Mouse (Mus musculus) left cerebral cortex, postnatal 4 days (tissue): ENCODE measurements around the gene Trim61. TPM values are rescaled to one million over a fixed set of nuclear protein-coding genes. Genes with fewer than 3 reads are reported as not detected.
A peak's percentile ranks its signal among the peaks of the same experiment; 100 is the strongest.
"Not testable (repeated sequence)": the region's sequence is repeated elsewhere in the genome, so short reads cannot be mapped to it uniquely, and the experiment has no call there.

Experiments
- DNase-seq: peaks from one replicate; pipeline ENCODE4 v3.0.0-alpha.2; 2022
- intact Hi-C: fragments of 180-260 bp; cut with DNase I; formaldehyde crosslinking; loops from one replicate; pipeline ENCODE4 v1.15.1; 2025
- total RNA-seq, 2 experiments: library from RNA; stranded (reverse); gene quantifications; 2 replicates each; pipeline ENCODE4 v1.2.3; 2021

The Trim61 gene
- not detected for total RNA-seq

DNA sequence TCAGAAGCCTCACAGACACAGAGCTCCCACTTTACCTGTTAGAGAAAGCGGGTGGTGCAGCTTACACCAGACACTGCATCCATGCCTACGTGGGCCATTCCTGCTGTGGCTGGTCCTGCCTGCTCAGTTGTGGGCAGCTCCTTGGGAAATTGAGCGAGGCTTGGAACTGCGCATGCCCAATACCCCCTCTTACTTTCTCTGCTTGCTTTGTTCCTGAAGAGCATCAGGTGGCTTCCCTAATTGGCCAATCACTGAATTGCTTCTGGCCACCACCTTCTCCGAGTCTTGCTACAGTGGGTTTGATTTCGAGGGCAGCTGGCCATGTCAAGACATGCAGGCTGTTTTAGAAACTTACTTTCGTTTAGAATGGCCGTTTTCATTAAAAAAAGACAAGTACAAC, at the start of gene Trim61, which contains the start of gene Trim60:
Gene Trim61 (minus strand): TSS at position 101 of the 400 bp plus-strand sequence.
Gene Trim60 (minus strand): TSS at position 162 of the 400 bp plus-strand sequence.
- DNase-seq: no peak
- intact Hi-C loops: no loop called here

DNA sequence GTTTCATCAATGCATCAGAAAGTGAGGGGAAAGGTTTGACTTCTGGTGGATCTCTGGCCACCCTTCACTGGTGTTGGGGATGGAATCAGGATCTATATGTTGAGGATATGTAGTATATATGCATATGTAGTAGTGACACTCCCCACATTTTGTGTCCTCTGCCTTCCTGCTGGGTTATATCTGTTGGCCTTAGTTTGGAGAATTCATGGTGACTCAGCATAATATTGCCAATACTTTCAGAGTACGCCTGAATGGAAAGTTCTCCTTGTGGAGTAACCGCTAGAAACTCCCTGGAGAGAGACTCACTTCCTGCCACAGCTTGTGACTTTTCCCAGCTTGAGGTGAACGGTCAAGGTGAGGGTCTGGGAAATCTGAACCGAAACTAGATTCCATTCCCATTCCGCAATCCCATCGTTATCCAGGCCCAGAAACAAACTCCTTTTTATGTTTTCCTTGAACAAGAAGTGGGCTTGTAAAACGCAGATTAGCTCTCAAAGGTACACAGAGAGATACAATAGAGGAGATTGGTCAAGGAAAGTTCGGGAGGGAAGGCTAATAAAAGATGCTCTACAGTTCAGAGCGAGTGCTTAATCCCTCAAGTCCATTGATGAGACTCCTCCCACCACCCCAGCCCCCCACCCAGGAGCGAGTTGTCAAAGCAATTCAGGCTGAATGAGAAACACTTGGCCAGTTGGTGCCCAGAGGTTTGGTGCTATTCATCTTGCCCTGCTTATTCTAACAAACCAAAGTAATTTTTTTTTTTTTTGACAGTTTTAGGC, 49.6 kb upstream of the Trim61 start:
- intact Hi-C loops: no loop called here
- DNase-seq: no peak

DNA sequence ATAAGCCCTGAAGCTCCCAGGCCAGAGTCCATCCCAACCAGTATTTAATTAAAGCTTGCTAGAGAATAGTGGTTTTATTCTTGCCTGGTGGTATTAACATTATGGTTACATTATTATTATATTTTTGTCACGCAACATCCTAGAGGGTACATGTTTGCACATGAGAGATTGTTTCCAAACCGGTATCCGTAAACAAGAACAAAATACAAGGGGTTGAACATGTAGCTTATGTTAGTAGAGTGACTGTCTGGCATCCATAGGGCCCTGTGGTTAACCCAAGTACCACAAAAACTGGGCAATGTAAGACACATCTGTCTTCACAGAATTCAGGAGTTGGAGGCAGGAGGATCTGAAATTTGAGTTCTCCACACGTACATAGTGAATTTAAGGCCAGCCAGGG, 48.7 kb upstream of the Trim61 start:
- intact Hi-C loops: no loop called here
- no peak for DNase-seq

DNA sequence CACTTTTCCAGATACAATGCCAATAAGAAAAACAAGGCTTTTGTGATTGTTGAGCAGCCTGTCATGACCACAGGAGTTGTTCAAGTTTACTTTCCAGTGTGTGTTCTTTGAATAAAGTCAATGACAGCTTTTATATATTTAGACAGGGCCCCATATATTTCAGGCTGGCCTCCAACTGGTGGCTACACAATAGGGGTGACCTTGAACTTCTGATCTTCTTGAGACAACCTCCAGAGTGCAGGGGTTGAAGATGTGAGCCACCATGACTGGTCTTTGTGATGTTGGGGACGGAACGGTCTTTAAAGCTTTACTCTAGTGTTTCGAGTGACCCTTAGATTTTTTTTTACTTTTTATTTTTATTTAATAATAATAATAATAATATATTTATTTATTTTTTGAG, 47.3 kb upstream of the Trim61 start:
- no peak for DNase-seq
- intact Hi-C loops: no loop called here

DNA sequence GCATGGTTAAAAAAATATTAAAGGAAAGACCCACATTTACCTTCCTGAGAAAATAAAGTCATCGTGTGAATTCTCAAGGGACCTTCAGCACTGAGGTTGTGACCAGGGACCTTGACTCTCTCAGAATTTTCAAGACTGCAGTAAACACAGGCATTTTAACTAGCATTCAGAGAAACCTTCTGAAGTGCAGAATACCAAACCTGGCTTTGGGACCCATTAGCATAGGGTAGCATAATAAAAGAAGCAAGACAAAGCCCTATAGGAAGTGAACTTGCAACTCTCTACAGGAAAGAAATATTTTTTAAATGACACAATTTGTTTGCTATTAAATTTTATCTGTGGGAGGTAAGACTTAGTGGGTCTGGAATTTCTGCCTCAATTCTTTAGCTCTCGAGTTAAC, 45.7 kb upstream of the Trim61 start:
- DNase-seq: no peak
- intact Hi-C loops: no loop called here

DNA sequence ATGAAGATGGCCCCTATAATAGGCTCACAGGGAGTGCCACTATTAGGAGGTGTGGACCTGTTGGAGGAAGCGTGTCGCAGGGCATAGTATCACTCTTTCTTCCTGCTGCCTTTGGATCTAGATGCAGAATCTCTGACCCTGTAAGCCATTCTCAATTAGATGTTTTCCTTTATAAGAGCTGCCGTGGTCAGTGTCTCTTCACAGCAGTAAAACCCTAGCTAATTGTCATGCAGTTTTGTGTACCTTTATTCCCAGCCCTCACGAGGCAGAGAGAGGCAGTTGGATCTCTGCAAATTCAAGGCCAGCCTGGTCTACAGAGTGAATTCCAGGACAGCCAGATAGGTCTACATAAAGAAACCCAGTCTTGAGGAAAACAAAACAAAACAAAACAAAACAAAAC, 43.9 kb upstream of the Trim61 start:
- intact Hi-C loops: no loop called here
- no peak for DNase-seq

DNA sequence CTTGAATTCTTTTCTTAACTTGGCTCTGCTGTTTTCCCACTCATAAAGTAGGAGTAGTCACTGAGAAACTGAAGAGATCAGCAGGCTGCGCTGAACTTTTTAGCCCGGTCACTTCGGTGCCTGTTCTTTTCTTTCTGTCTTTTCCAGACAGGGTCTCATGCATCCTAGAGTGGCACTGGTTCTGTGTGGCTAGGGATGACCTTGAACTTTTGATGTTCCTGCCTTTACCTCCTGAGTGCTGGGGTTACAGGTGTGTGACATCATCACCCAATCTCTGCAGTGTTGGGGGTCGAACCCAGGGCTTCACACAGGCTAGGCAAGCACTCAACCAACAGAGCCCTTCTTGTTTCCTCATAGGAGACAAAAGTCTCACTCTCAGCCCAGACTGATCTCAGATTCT, 38.4 kb upstream of the Trim61 start:
- no peak for DNase-seq
- intact Hi-C loops: no loop called here

DNA sequence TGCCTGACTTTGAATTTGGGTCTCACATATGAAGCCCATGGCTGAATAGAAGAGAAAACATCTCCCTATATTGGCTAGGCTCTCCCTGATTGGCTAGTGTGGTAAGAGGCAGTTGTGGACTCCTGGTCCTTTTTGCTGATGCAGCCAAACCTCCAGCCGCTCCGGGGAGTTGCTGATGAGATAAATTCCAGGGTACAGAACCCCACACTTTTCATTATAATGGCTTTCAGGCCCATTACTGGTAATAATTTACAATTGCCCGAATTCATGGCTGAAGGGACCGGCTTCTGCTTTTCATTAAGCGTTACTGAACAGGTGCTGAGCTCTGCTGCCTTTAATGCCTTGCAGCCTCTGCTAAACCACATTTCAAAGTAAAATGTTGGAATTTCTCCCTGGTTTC, 35.6 kb upstream of the Trim61 start:
- intact Hi-C loops: no loop called here

DNA sequence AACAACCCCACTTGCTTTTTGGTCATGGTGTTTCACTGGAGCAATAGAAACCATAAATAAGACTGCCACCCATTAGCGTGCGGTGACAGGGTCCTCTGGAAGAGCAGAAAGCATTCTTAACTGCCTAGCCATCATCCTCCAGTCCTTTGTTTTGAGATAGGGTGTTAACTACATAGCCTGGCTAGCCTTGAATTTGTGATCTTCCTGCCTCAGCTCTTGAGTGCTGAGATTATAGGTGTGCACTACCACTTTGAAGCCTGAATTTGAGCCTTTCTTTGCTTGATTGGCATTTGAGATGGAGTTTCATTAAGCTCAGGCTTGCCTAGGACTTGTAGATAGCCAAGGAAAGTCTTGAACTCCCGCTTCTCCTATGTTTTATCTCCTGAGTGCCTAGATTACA, 35.2 kb upstream of the Trim61 start:
- intact Hi-C loops: no loop called here
- DNase-seq: no peak

More for the DNA sequence above, 35.6 kb upstream of the Trim61 start:
- DNase-seq: no peak

DNA sequence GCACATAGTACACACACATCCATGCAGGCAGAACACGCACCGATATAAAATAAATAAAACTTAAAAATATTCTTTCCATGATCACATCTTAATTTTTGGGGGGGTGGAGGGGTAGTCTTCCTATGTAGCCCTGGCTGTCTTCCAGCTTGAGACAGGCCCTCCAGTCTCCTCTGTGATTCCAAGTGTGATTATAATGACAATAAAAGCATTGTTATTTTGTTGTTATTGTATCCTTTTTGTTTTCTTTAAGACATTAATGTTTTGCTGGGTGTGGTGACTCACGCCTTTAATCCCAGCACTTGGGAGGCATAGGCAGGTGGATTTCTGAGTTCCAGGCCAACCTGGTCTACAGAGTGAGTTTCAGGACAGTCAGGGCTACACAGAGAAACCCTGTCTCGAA, 29.5 kb upstream of the Trim61 start:
- intact Hi-C loops: no loop called here
- DNase-seq: no peak

DNA sequence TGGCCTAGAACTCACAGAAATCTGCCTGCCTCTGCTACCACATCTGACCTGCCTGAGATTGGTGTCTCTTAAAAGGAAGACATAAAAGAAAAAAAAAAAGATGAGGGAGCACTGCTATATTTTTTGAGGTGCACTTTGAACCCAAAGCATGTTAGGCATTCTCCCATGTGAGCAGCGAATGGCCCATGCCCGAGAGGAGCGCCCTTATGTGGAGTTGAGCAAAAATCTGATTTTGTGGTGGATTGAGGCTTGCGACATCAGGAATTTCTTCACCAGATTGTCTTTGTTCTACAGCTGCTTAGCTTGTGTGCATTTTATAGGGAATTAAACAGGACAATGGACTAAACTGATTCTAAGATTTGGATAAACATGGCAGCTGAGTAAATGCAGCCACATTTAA, 28.9 kb upstream of the Trim61 start:
- no peak for DNase-seq
- intact Hi-C loops: no loop called here

DNA sequence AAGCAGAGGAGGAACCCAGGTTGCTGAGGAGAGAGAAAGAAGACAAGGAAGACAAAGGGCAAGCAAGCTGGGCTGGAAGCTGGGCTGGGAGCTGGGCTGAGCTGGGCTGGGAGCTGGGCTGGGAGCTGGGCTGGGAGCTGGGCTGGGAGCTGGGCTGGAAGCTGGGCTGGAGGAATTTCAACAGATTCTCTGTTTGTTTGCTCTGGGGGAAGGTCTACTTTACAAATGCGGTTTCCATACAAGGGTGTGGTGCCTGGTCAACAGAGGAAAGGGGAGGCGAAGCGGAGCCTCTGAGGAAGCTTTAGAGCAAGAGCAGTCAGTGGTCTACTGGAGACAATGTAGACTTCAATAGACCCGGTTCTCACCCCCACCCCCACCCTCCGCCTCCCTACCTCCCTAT, 28.2 kb upstream of the Trim61 start:
- no peak for DNase-seq
- intact Hi-C loops: no loop called here

DNA sequence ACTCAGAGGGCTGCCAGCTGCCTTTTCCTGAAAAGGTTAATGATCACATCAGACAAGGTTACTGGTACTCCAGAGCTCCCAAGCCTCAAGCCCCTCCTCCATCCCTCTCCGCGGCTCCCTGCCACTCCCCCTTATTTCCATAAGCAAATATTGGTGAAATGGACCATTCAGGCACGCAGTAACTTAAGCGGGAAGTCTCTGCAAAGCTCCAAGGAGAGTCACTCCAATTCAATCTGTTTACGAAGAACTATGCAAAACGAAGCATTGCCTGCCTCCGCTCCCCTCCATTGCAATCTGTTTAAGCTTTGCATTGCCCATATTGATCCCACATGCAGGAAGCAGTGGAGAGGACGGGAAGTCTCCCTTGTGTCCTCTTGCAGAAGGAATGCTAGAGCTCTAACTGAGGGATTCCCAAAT, 18.8 kb upstream of the Trim61 start, which contains the start of gene Apela:
Gene Apela (minus strand): TSS at position 220 of the 417 bp plus-strand sequence.
- peak; percentile 8 for DNase-seq
- intact Hi-C loops: no loop called here

DNA sequence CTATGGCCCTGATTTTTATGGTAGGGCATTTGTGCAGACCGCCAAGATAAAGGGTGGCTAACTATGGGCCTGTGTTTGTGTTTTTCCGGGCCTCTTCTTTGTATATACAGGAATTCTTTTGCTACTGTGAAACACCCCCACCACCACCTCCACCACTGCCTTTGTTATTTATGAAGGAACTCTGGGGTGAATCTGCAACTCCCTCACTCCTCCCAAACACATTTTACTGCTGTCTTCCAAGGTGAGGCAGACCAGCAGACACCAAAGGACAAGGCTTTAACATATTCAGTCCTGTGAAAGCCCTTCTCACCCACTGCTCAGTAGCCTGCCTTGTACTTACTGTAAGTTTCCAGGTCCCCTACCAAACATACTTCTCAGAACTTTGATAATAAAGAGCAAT, 15.8 kb upstream of the Trim61 start:
- DNase-seq: no peak
- intact Hi-C loops: no loop called here

DNA sequence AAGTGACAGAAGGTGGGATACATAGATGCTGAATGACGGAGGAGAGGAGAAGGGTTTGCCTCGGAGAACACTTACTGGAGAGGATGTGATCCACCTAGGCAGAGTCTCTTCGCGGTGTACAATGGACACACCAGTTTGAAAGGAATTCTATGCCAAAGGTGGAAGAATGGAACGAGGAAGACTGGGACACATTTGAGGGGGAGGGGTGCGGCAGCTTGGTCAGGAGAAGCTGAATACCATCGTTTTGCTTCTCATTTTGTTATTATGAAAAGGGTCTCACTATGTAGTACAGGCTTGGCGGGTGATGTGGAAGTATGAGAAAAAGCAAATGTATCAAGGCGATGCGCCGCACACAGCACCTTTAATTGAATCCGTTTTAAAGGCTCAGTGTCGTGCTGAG, 14.7 kb upstream of the Trim61 start:
- intact Hi-C loops: no loop called here
- no peak for DNase-seq

DNA sequence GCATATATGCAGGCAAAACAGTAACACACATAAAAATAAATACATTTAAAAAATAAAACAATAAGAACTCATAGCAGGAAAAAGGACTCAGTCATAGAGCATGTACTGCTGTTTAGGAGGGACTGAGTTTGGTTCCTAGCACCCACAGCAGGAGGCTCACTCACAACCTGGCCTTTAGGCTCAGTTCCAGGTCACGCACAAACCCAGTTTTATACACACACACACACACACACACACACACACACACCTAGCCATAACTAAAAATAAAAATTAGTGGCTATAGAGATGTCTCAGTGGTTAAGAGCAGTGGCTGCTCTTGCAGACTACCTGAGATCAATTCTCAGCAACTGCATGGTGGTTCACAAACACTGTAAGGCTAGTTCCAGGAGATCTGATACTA, 13.8 kb upstream of the Trim61 start:
- DNase-seq: no peak
- intact Hi-C loops: no loop called here

DNA sequence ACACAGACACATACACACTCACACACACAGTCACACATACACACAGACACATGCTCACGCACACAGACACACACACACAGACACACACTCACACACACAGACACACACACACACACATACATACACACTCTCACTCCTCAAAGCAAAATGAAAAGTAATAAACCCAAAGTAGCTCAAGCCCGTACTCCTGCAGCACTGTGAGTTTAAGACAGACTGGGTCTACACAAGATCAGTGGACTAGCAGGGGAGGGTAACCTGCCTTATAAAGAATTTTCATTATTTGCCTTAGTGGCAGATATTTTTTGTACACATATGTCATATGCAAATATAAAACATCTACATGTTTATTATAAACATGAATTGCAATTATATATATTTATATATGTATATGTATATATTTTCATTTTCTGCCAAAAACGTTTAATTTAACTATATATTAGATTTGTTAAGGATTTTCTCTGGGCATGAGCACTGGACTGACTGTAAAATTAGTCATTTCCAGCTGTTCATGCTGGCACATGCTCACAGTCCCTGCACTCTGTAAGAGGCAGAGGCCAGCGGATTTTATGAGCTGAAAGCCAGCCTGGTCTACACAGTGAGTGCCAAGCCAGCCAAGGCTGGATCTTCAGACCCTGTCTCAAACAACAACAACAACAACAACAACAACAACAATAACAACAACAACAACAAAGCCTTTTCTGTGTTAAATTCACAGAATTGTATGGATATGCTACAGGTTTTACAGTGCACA, 12.6 kb upstream of the Trim61 start:
- DNase-seq: no peak
- intact Hi-C loops: no loop called here

DNA sequence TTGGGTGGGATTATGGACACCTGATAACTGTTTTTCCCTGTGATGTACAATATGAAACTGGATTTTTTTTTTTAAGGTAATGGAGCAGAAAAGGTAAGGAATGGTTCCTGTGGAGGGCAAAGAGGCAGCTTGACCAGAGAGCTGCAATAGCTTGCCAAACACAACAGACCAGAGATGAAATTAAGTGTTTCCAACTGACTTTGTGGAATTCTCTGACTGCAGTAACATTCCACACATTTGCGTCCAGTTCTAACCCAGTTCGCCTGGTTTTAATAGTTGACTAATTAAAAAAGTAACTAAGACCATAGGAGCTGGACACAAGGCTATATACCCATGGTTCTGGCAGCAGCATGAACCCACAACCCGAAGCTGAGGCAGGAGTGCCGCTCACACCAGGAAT, 11.5 kb upstream of the Trim61 start:
- no peak for DNase-seq
- intact Hi-C loops: no loop called here

DNA sequence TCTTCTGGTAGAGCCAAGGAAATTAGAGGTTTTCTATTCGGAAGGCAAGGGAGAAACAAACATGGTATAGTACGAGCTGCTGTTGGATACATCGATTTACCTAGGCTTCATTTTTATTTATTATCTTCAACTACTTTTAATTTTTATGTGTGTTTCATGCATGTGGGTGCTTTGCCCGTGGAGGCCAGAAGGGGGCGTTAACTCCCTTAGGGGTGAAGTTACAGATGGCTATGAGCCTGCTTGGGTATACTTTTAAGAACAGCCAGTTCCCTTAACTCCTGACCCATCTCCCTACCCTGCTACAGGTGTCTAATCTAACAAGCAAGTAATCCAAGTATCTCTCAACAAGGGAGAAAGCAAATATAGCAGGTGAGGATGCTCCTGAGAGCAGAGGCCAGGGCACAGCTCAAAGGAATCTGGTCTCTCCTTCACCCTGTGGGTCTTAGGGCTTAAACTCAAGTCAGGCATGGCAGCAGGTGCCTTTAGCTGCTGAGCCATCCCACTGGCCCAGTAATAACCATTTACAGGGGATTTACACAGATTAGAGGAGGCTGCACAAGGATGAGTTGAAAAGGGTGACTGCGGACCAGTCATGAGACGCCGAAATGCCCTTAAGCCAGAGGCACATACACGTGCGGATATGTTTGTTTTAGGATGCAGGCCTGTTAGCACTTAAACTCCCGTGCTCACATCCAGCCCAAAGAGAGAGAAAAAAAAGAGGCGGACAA, 10.8 kb upstream of the Trim61 start:
- intact Hi-C loops: no loop called here
- DNase-seq: no peak

DNA sequence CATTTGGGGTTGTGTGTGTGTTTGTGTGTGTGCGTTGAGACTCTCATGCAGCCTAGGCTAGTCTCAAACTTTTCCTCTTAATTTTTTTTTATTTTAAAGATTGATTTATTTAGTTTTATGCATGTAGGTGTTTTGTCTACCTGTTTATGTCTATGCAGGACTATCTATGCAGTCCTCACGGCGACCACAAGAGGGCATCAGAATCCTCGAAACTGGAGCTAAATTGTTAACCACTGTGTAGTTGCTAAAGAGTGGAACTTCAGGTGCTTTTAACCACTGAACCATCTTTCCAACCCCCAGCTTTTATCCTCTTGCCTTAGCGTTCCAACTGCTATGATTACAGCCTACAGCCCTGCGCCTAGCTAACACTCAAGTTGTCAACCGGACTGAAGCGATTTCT, 4.2 kb upstream of the Trim61 start:
- peak; percentile 71 for DNase-seq
- intact Hi-C loops: loop anchor here (2.0 kb wide), 1 partner anchor 88 kb away; no protein-coding TSS in a partner anchor

DNA sequence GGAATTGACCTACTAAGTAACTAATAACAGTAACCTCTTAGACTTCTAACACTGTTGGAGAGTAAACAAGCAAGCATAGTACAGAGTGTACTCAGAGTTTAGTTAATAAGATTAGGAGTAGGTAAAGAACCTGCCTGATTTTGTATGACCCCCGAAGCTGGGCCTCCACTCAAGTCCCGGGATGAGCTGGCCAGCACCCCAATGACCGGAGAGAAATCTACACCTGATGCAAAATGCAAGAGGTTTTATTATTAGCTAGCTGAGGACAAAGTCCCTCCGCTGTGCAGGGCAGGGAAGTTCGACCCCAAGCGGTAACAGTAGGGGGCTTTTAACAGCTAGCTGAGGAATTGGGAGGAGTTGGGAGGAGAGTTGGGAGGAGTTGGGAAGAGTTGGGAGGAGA, 10.7 kb downstream of the Trim61 start:
- DNase-seq, intact Hi-C loops: not testable (repeated sequence)
